Mouse (Mus musculus) central nervous system, embryonic 11.5 days (tissue): ENCODE results near the gene Smap2. TPM values are rescaled to one million over a fixed set of nuclear protein-coding genes. Genes with fewer than 3 reads are reported as not detected.

Experiments used
- polyA plus RNA-seq: library from polyadenylated mRNA; depleted of rRNA; stranded (reverse); fragments of >200 nt; gene quantifications from 2 replicates; pipeline ENCODE4 v1.2.3, GENCODE M21; 2012; rRNA removed

Gene Smap2
- 16.3 and 21.6 TPM in 2 replicates for polyA plus RNA-seq

GRCm38 (mm10) chr4:121016928-121017657 is at the start of gene Smap2:
Gene Smap2 (minus strand): TSS chr4:121017247.

GRCm38 (mm10) chr4:121039331-121040115 is 22.5 kb upstream of the Smap2 start, which contains the start of gene Col9a2:
Gene Col9a2 (plus strand): TSS chr4:121039385.

GRCm38 (mm10) chr4:120951428-120951973 is 65.5 kb downstream of the Smap2 start, which contains the start of gene Zfp69:
Gene Zfp69 (minus strand): TSS chr4:120951699.

DNA sequence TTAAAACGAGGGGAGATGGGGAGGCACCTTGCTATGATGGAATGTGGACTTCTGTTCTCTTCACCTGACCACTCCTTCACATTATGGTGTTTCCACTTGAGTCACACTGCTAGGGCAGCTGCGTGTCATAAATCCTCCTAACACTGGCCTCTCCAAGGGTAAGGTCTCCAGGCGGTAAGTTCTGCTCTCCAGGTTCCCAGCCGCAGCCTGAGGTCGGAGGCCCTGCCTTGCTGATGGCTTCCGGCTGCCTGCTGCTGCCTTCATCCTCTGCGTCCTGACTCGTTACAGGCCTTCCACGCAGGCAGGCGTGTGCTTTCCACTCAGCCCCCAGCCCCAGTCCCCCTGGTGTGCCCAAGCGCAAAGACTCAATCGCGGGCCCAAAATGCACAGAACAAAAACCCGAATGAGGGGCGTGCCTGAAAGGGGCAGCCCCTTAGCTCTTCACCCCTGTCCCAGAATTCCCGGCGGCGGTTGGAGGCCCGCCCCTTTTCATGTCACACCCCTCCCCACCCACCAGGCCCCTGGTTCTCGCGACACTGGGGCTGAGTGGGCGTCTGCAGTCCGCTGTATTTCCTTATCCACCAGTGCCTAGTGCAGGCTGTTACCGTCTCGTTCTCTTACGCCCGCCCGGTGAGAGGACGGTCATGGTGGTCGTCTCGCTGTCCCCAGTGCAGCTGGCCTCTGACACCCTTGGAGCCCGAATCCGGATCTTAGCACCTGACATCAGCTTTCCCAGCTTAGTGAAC is 92.3 kb downstream of the Smap2 start, which contains the start of gene Exo5:
Gene Exo5, minus strand, starts transcription at position 464 of the 746 bp plus-strand sequence.

Other genes with a start within 250 kb of the Smap2 start
- gene Nfyc, start 185.7 kb downstream of the Smap2 start, polyA plus RNA-seq, result 58.8 and 154 TPM in 2 replicates
- 6.1 and 6.8 TPM in 2 replicates for gene Rims3, start 162.4 kb downstream of the Smap2 start, polyA plus RNA-seq
- gene Exo5, start 92.2 kb downstream of the Smap2 start, polyA plus RNA-seq, result 36.0 and 45.2 TPM in 2 replicates
- gene Zfp69, start 65.5 kb downstream of the Smap2 start, polyA plus RNA-seq, result 6.9 and 7.2 TPM in 2 replicates
- gene Col9a2, start 22.1 kb upstream of the Smap2 start, polyA plus RNA-seq, result 17.6 and 26.3 TPM in 2 replicates
- gene Zmpste24, start 81.0 kb upstream of the Smap2 start, polyA plus RNA-seq, result 17.8 and 20.5 TPM in 2 replicates
- not detected in 2 replicates for gene Tmco2, start 92.0 kb upstream of the Smap2 start, polyA plus RNA-seq
- 17.2 and 23.8 TPM in 2 replicates for gene Rlf, start 197.8 kb upstream of the Smap2 start, polyA plus RNA-seq